Mouse (Mus musculus) heart, adult 11 months (tissue): ENCODE measurements around the gene Palm2.
"Not testable (repeated sequence)": the region's sequence is repeated elsewhere in the genome, so short reads cannot be mapped to it uniquely, and the experiment has no call there.

ENCODE experiments used
- DNase-seq: peaks from one replicate; pipeline ENCODE4 v3.0.0; 2022

Palm2 gene

GRCm38 (mm10) chr4:57433941-57434704, at the start of gene Palm2:
Gene Palm2 (plus strand): TSS chr4:57434247.
- peak; percentile 95 for DNase-seq

DNA sequence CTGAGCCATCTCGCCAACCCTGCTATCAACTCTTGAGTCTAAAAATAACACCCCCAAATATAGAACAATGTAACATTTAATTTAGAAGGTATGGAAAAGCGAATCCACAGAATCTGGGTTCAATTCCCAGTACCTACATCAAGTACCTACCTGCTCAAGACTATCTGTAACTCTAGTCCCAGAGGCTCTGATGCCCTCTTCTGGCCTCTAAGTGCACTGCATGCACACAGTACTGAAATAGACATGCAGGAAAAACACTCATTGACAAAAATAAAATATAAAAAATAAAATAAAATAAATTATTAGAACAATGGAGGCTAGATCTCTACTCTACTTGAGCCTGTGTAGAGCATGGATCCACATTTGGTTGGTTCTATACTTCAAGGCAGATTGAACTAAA, 49.7 kb upstream of the Palm2 start:
- no peak for DNase-seq

- no peak for DNase-seq
These were observed 42.9 kb upstream of the Palm2 start for GRCm38 (mm10) chr4:57391103-57391502.

DNA sequence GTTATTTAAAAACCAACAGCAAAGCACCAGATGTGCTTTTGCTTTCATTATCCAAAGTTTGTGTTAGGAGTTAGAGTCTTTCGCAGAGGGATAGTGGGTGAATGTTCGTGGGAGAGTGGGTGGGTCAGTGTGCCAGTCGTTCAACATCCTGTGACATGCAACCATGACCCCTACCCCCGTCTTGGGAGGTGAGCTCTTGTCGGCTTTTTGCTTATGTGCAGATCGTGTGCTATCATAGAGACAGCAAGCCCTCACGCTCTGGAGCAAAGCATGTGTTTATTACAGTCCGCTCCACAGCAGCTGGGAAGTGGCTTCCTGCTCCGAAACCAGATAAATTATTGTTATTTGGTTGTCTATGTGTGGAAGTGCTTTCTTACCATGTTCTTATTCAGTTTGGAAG, 37.6 kb upstream of the Palm2 start:
- DNase-seq = peak; percentile 55

DNA sequence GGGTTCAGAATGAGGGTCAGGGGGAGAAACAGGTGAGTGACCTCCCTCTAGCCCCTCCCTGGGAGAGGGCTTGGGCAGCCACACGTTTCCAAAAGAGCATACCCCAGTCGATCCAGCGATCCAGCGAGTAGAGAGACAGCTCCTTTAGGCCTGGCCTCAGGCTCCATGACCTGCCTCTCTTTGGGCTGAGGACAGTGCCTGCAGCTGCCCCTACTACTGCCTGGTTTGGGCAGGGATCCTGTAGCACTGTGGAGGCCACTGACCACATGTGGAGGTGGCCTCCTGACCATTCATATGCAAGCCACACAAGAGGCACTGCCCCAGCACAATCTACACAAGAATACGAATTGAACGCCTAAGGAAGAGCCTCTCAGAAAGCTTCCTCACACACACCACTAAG, 21.7 kb upstream of the Palm2 start:
- DNase-seq = not testable (repeated sequence)

GRCm38 (mm10) chr4:57413016-57413415, 21.0 kb upstream of the Palm2 start:
- DNase-seq = no peak

DNA sequence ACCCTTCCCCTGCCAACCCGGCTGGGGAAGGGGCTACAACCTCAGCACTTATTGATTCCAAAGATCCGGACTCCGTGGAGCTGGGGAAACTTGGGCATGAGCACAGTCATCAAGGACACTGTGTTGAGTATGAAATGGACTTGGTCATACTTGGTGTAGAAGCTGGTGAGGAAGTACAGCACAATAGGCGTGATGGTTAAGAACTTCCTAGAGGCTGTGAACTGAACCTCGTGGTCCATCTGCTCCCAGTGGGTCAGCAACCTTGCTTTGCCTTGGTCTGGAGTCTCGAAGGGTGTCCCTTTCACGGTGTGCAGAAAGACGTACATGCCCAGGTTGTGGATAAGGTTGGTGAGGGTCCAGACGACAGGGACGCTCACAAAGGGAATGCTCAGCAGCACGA, 20.4 kb upstream of the Palm2 start:
- not testable (repeated sequence) for DNase-seq

DNA sequence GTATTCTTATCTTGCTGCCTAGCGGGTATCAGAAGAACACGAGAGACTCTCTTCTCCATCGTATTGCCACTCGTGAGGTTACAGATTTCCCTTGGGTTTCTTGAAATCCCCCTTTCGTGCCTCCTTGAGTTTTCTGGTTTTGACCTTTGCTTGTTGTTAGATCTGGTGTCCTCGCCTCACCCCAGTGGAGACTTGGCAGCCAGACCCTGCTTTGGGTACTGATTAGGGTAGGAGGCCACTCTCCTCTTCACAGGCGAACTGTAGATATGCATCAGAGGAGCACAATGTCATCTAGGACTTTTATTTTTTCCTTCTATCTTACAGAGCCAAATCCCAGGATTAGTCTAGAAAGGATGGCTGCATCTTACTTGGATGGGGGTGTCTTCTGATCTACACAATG, 10.0 kb upstream of the Palm2 start:
- DNase-seq = no peak

GRCm38 (mm10) chr4:57428317-57428716, 5.7 kb upstream of the Palm2 start:
- DNase-seq = no peak

DNA sequence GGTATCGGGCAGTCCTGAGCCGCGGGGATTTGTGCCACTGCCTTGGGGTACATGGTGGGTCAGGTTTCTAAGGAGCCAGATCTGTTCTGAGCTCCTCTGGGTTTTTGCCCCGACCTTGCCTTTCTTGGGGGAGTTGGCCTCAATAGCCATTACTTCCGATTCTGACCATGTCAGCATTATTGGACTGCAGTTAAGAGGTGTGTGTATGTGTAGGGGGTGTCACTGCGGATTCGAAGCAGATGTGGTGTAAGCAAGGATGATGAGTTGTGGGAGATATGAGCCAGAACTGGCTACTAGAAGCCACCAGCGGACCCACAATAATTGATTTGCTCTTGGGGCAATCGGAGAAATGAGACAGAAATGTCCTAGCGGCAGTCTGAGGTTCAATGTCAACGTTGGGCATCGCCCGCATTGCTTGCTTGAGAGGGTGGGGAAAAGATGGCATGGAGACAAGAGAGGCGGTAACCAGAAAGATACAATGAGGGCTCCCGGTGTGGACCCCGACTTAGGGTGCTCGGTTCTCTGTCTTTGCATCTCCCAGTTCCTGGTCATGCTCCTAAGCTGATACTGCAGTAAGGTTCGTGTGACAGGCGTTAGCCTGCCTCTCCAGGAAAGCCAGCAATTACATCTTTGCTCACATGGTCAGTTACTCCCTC, 786 bp downstream of the Palm2 start:
- DNase-seq = no peak

DNA sequence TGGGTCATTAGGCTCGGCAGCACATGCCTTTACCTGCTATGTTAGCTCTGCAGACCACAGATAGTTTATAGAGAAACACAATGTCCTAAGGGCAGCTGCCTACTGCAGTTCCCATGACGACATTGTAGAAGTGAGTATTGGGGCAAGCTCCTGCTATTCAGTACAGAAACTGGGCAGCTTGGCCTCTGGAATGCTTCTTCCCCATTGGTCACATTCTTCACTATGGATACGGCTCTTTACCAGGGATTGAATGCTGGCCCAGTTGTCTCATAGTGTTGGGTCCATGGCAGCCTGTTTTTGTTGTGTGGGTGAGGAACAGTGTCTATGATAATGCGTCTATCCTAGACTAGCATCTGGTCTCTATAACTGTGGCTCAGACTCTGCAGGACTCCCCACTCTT, 2.2 kb downstream of the Palm2 start:
- no peak for DNase-seq

DNA sequence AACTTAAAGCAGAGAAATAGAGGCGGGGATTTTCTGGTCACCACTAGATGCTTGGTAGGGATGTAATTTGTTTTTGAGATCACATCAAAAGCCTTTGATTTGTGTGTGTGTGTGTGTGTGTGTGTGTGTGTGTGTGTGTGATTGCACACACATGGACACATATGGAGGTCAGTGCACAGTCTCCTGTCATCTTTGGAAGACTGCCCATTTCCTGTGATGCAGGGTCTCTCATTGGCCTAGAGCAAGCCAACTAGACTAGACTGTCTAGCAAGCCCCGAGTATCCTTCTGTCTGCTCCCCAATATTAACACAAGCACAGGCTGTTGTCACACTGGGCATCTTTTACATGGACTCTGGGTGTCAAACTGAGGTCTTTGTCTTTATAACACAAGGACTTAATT, 12.0 kb downstream of the Palm2 start:
- no peak for DNase-seq

- DNase-seq = peak; percentile 58
These were observed 12.9 kb downstream of the Palm2 start for GRCm38 (mm10) chr4:57446854-57447444.

- DNase-seq = peak; percentile 73
These were observed 17.8 kb downstream of the Palm2 start for GRCm38 (mm10) chr4:57451896-57452295.

DNA sequence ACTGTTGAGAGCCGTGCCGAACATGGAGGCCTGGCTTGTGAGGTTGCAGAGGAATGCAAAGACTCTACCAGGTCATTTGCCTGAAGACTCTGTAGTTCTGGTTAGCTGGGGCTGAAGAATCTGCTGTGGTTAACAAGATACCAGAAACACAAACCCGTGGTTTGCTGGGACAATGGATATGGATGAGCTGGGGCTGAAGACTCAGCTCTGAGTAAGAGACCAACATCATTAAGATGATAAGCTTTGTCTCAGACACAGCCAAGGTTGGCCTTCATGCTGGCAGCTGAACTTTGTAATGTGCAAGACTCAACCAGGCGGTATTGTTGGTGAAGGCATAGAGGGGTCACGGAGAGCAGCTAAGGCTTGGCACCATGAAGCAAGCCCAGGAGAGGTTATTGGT, 18.6 kb downstream of the Palm2 start:
- peak; percentile 30 for DNase-seq

GRCm38 (mm10) chr4:57462378-57462777, 28.3 kb downstream of the Palm2 start:
- DNase-seq = peak; percentile 72

GRCm38 (mm10) chr4:57482435-57482834, 48.4 kb downstream of the Palm2 start:
- DNase-seq = no peak

DNA sequence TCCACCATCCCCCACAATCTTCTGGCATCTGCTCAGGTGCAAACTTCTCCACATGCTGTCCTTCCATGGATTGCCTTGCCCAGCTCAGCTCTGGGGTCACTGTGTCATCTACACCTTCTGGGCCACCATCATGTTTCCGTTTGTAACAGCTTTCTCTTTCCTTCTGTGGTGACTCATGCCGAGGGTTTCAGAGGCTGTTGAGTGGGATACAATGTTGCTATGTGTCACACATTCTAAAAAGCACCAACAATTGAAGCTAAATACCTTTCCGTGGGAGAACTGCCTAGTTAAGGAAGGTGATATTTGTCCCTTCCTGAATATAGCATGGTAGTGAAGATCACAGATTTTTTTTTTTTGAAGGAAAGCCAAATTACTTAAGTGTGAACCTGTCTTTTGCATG, 52.3 kb downstream of the Palm2 start:
- peak; percentile 48 for DNase-seq

DNA sequence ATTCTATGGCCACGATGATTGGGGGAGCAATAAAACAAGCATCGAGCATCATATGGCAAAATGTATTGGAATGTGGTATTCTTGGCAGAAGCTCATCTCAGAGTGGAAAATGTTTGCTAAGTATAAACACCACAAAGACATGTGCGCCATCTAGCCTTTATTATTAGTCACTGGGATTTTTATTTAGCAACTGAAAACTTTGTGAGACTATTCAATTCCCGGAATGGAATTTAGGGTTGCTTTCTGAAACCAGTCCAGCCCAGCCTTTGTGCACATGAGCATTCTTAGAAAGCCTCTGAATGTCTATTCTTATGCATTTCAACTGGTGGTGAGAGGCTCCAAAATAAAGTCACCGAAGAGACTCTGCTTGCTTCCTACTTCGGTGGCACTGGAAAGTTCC, 55.8 kb downstream of the Palm2 start:
- DNase-seq = no peak

GRCm38 (mm10) chr4:57504792-57505191, 70.7 kb downstream of the Palm2 start:
- DNase-seq = peak; percentile 54

DNA sequence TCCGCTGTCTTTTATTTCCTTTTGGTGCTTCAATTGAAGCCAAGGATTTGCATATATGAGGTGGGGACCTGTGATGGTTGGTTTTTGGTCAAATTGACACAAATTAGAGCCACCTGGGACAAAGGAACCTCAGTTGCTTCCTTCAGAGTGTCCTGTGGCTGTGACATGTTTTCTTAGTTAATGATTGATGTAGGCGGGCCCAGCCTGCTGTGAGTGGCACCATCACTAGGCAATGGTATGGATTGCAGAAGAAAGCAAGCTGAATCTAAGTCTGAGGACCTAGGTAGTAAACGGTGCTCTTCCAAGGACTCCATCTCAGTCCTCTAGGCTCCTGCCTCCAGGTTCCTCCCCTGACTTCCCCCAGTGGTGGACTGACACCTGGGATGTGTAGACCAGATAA, 76.5 kb downstream of the Palm2 start:
- DNase-seq = peak; percentile 45

DNA sequence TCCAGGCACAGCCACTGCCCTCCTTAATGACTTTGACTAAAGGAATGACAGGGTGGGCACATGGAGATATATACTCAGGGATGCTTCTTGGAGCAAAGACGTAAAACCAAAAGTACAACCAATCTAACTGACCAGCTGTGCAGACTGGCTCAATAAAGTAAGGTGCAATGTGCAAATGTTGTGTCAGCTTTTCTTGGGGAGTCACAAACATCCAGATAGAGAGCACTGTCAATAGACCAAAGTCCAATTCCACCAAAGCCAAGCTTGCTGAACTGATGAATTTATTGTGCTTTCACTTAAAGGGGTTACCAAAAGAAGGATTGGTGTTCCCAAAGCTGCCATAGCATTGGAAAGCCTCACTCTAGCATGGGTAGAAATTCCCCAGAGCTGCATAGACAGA, 77.7 kb downstream of the Palm2 start:
- DNase-seq = peak; percentile 61

- DNase-seq = peak; percentile 69
These were observed 79.3 kb downstream of the Palm2 start for GRCm38 (mm10) chr4:57513241-57513933.
